Mouse (Mus musculus) heart, embryonic 11.5 days (tissue): ENCODE data around the gene Atp8a1. TPM values are rescaled to one million over a fixed set of nuclear protein-coding genes. Genes with fewer than 3 reads are reported as not detected.

Experiments used
- ATAC-seq: fragments of 200-750 bp; cut with Nextera tagmentation; replicated peaks from 2 replicates; pipeline ENCODE4 v1.8.0; 2017; ENCODE audit warnings: moderate library complexity; ENCODE audit not compliant: insufficient number of reproducible peaks, low FRiP score, low TSS enrichment
- H3K27ac ChIP-seq: fragments of 300-500 bp; sonication (generic); 2 replicates; pipeline ENCODE4 v1.5.1; 2014; ENCODE audit warnings: mild to moderate bottlenecking, low read depth, low read length
- H3K27me3 ChIP-seq: fragments of 300-500 bp; sonication (generic); 2 replicates; pipeline ENCODE4 v1.6.1; 2014; ENCODE audit warnings: mild to moderate bottlenecking, low read length, mixed read lengths; ENCODE audit not compliant: control insufficient read depth, insufficient read depth
- H3K36me3 ChIP-seq: fragments of 300-500 bp; sonication (generic); 2 replicates; pipeline ENCODE4 v1.6.1; 2014; ENCODE audit warnings: mild to moderate bottlenecking, low read length, moderate library complexity, mixed read lengths; ENCODE audit not compliant: control insufficient read depth, insufficient read depth
- H3K4me1 ChIP-seq: fragments of 300-500 bp; sonication (generic); 2 replicates; pipeline ENCODE4 v1.6.1; 2014; ENCODE audit warnings: low read length; ENCODE audit not compliant: control insufficient read depth, insufficient read depth
- H3K4me2 ChIP-seq: fragments of 300-500 bp; sonication (generic); 2 replicates; pipeline ENCODE4 v1.6.1; 2014; ENCODE audit warnings: mild to moderate bottlenecking, moderate library complexity
- H3K4me3 ChIP-seq: fragments of 300-500 bp; sonication (generic); 2 replicates; pipeline ENCODE4 v1.5.1; 2014; ENCODE audit warnings: low read depth, low read length
- H3K9ac ChIP-seq: fragments of 300-500 bp; sonication (generic); 2 replicates; pipeline ENCODE4 v1.6.1; 2014; ENCODE audit warnings: mild to moderate bottlenecking, low read depth, low read length, moderate library complexity
- H3K9me3 ChIP-seq: fragments of 300-500 bp; sonication (generic); replicated peaks from 2 replicates; pipeline ENCODE4 v1.6.1; 2016; ENCODE audit warnings: low read length; ENCODE audit not compliant: control insufficient read depth
- WGBS: fragments of 180-500 bp; shearing (Covaris S2); extraction: QIAGEN DNeasy Blood & Tissue Kit; methylation state at CpG from one replicate; pipeline ENCODE4 v1.1.7; 2014; ENCODE audit not compliant: insufficient replicate concordance; 5-methylcytosine and 5-hydroxymethylcytosine counted together
- polyA plus RNA-seq: library from polyadenylated mRNA; unstranded; fragments of >200 nt; fragmentation: Nextera tagmentation; extraction: Ambion mirVana; gene quantifications from 2 replicates; pipeline ENCODE4 v1.2.1, GENCODE M21; 2014

The Atp8a1 gene
- polyA plus RNA-seq, 1 experiment from 2014 or later, result 25.1 TPM

DNA sequence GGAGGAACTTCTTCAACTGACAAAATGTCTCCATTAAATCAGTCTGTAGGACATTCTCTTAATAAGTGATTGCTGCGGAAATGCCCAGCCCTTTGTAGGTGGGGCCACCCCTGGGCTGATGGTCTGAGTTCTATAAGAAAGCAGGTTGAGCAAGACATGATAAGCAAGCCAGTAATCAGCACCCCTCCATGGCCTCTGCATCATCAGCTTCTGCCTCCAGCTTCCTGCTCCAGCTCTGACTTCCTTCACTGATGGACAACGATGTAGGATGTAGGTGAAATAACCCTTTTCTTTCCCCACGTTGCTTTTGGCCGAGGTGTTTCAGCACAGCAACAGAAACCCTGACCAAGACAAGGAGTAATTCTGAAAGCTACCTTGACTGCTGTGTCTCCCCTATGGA is 198.1 kb downstream of the Atp8a1 start:
- H3K4me2 ChIP-seq, result no peak overlapping the region
- H3K9me3 ChIP-seq, result no peaks in the 10 kb centered on the region
- H3K27ac ChIP-seq, result no peak overlapping the region
- ATAC-seq, result no peak
- H3K4me3 ChIP-seq, result no peak overlapping the region
- WGBS, result 78% methylated on average over 4 of the region's 4 CpGs
- no peaks in the 10 kb centered on the region for H3K27me3 ChIP-seq
- 0 out of 2 replicates have a peak, but pooled peaks cover 2% of the 10 kb centered on the region for H3K36me3 ChIP-seq
- no peaks in the 10 kb centered on the region for H3K4me1 ChIP-seq
- H3K9ac ChIP-seq, result no peak overlapping the region

DNA sequence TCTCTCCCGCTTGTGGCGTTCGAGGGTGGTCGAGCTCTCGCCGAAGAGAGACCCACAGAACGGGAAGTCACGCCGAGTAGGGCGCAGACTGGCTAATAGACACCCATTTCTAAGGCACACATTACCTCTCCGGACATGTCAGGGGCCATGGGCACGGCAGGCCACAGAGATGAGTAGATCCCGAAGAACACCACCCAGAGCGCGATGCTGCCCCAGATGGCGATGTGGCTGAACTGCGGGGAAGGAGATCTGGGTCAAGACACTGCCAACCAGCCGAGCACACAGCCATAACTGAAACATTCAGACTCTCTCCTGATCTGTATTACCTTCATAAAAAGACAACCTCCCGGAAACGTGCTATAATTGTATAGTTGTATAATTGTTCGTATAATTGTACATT is 199.7 kb downstream of the Atp8a1 start:
- Histone ChIP-seq H3K4me1 (no peaks in the 10 kb centered on the region), H3K4me2 (no peak overlapping the region), H3K9ac (no peak overlapping the region), H3K27ac (no peak overlapping the region), H3K4me3 (no peak overlapping the region), H3K36me3 (0 out of 2 replicates have a peak, but pooled peaks cover 2% of the 10 kb centered on the region), H3K27me3 (no peaks in the 10 kb centered on the region), H3K9me3 (no peaks in the 10 kb centered on the region)
- no peak for ATAC-seq
- WGBS, result 77% methylated on average over 21 of the region's 21 CpGs

DNA sequence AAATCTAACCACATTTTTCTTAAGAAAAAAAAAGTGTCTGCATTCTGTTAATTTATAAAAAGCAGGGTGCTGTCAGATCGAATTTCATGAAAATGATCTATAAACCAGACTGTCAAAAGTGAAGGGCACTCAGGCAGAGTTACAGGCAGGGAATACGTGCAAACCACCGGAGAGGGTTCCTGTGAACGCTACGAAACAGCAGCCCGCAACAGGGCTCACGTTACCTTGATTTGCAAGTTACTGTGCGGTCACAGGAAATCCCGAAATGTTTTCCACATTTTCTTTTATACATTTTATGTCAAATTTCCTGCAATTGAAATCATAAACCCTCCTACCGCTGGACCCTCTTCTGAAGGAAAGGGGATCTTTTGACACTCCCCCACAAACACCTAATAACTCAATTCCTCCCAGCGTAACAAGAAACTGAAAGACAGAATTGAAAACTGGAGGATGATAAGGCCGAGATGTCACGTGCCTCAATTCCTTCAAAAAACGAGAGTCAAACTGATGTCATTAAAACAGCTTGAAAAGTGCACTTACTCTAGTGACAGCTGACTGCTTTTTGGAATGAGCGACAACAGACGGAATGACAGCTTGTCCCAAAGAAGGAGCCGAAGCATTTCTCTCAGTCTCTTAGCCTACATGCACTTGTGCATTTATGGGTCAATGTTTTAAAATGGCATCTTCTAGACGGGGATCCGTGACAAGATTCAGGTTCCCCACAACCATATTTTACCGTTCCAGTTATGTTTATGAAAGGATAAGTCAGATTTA is 200.3 kb downstream of the Atp8a1 start:
- no peaks in the 10 kb centered on the region for H3K9me3 ChIP-seq
- no peaks in the 10 kb centered on the region for H3K27me3 ChIP-seq
- no peak overlapping the region for H3K27ac ChIP-seq
- H3K4me2 ChIP-seq, result no peak overlapping the region
- 0 out of 2 replicates have a peak, but pooled peaks cover 2% of the 10 kb centered on the region for H3K36me3 ChIP-seq
- no peak overlapping the region for H3K9ac ChIP-seq
- H3K4me3 ChIP-seq, result no peak overlapping the region
- no peaks in the 10 kb centered on the region for H3K4me1 ChIP-seq
- 76% methylated on average over 20 of the region's 20 CpGs for WGBS
- ATAC-seq, result no peak

- ATAC-seq, result no peak
- 89% methylated on average over 5 of the region's 5 CpGs for WGBS
- Histone ChIP-seq H3K4me2 (no peak overlapping the region), H3K4me1 (no peaks in the 10 kb centered on the region), H3K27ac (no peak overlapping the region), H3K36me3 (0 out of 2 replicates have a peak, but pooled peaks cover 2% of the 10 kb centered on the region), H3K9me3 (no peaks in the 10 kb centered on the region), H3K4me3 (no peak overlapping the region), H3K9ac (no peak overlapping the region), H3K27me3 (no peaks in the 10 kb centered on the region; the same call in 1 of the 2 replicates)
These were observed 203.5 kb downstream of the Atp8a1 start for GRCm38 (mm10) chr5:67643537-67644255.

DNA sequence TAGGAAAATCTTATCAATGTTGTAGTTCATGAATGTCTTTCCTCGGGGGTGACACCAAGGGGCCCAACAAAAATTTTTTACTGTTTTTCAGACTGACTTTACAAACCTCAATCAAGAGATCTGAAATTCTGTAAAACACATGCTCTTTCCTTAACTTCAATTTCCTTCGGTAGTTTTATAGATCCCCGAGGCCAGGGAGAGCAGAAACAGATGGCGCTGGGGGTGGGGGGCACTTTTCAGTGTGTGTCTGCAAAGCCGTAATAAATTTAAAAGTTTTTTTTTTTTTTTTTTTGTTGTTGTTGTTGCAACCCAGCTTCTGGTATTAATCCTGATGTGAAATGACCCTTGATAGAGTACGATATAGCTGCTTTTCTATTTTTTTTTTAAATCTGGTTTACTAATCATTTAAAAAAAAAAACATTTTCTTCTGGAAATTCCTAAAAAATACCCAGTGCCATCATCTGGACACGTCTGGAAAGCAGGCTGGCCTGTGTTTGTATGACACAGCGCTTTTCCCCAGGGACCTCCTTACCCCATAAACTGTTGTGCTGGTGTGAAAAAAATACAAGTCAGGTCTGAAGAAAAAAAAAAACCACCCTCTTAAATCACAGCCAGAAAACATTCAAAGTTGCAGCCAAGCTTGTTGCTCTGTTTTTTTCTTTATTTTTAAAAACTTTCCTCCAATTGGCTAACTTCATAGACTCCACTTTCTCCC is 205.7 kb downstream of the Atp8a1 start:
- no peak overlapping the region for H3K27ac ChIP-seq
- H3K27me3 ChIP-seq, result no peaks in the 10 kb centered on the region; the same call in 1 of the 2 replicates
- no peaks in the 10 kb centered on the region for H3K36me3 ChIP-seq
- ATAC-seq, result no peak
- WGBS, result 70% methylated on average over 8 of the region's 8 CpGs
- H3K9me3 ChIP-seq, result no peaks in the 10 kb centered on the region
- H3K4me2 ChIP-seq, result no peak overlapping the region
- H3K4me3 ChIP-seq, result no peak overlapping the region
- no peaks in the 10 kb centered on the region for H3K4me1 ChIP-seq
- H3K9ac ChIP-seq, result no peak overlapping the region

DNA sequence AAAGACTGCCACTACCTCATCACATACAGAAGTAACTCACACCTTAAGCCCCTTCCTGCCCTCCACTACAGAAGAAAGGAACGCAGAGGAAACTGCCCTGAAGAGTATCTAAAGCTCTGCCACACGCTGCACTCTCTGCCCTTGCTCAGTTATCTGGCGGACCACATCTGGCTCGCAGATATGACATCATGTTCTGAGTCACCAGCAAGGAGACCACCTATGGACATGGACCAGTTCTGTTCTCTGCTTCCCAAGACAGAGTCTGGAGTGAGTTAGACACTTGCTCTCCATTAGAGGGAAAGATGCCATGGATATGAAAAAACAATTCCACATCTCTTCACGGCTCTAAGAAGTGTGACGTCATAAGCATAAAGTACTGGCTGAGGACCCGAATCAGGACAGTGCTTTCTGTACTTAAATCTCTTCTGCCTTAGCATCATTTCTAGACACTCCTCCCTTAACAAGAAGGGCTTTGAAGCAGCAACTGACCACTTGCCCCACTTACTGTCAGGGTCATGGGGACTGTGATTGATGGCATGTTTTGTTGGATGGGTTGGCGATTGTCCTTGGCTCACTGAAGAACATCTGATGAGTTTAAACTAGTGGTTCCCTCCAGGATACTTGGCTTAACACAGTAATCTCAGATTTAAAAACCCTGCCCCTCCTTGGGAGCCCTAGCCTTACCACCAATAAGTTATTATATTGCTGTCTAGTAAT is 206.5 kb downstream of the Atp8a1 start:
- H3K27me3 ChIP-seq, result no peaks in the 10 kb centered on the region; the same call in 1 of the 2 replicates
- WGBS, result 76% methylated on average over 8 of the region's 8 CpGs
- no peaks in the 10 kb centered on the region for H3K4me1 ChIP-seq
- H3K9ac ChIP-seq, result no peak overlapping the region
- H3K27ac ChIP-seq, result no peak overlapping the region
- H3K9me3 ChIP-seq, result no peaks in the 10 kb centered on the region
- H3K4me2 ChIP-seq, result no peak overlapping the region
- H3K4me3 ChIP-seq, result no peak overlapping the region
- no peaks in the 10 kb centered on the region for H3K36me3 ChIP-seq
- no peak for ATAC-seq

- no peaks in the 10 kb centered on the region; the same call in 1 of the 2 replicates for H3K27me3 ChIP-seq
- WGBS, result 67% methylated on average over 3 of the region's 3 CpGs
These were observed 212.9 kb downstream of the Atp8a1 start for GRCm38 (mm10) chr5:67634339-67634738.

DNA sequence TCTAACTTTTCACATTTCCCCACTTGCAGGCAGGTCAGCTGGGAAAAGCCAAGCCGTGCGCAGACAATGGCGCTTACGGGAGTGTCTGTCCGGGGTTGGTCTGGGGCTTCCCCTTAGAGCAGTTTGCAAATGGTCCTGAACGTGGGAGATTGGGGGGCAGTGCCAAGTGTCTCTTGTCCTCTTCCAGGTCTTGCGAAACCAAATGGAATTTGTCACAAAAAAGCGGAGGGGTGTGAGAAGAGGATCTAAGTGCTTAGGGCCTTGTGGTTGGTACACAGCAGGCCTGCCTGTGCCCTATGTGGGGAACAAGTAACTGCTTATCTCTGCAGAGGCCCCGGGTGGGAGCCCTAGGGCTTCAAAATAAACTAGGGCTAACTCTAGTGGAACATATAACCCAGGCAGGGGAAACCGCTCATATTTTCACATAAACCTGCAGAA is 213.4 kb downstream of the Atp8a1 start:
- Histone ChIP-seq H3K27me3 (no peaks in the 10 kb centered on the region), H3K9me3 (no peaks in the 10 kb centered on the region), H3K36me3 (no peaks in the 10 kb centered on the region), H3K4me3 (no peak overlapping the region), H3K4me2 (peak overlapping the region; percentile 45), H3K27ac (no peak overlapping the region), H3K4me1 (peaks cover 7% of the 10 kb centered on the region), H3K9ac (0 out of 2 replicates have a peak overlapping the region, but pooled peaks have one; percentile 22)
- no peak for ATAC-seq
- 18% methylated on average over 10 of the region's 10 CpGs for WGBS

More at GRCm38 (mm10) chr5:67634339-67634738, 212.9 kb downstream of the Atp8a1 start:
- H3K36me3 ChIP-seq, result no peaks in the 10 kb centered on the region
- ATAC-seq, result no peak
- no peak overlapping the region for H3K27ac ChIP-seq
- no peaks in the 10 kb centered on the region for H3K9me3 ChIP-seq
- no peak overlapping the region for H3K4me3 ChIP-seq
- no peak overlapping the region for H3K9ac ChIP-seq
- no peak overlapping the region for H3K4me2 ChIP-seq
- peaks cover 7% of the 10 kb centered on the region for H3K4me1 ChIP-seq
